Mouse (Mus musculus) embryonic facial prominence, embryonic 11.5 days (tissue): Measurements from ENCODE around the gene Myd88. TPM values are rescaled to one million over a fixed set of nuclear protein-coding genes. Genes with fewer than 3 reads are reported as not detected.
A peak's percentile ranks its signal among the peaks of the same experiment; 100 is the strongest.

Source experiments
- ATAC-seq: fragments of 200-750 bp; cut with Nextera tagmentation; replicated peaks from 2 replicates; pipeline ENCODE4 v1.8.0; 2017; ENCODE audit warnings: low read depth; ENCODE audit not compliant: insufficient number of reproducible peaks, low FRiP score, low TSS enrichment
- DNase-seq: peaks from one replicate; pipeline ENCODE4 v3.0.0-alpha.2; 2015; ENCODE audit warnings: low spot score
- H3K27ac ChIP-seq: fragments of 300-500 bp; sonication (generic); replicated peaks from 2 replicates; pipeline ENCODE4 v1.5.1; 2014; ENCODE audit warnings: mild to moderate bottlenecking, low read depth, low read length, control low read depth
- H3K27me3 ChIP-seq: fragments of 300-500 bp; sonication (generic); 2 replicates; pipeline ENCODE4 v1.6.1; 2014; ENCODE audit warnings: mild to moderate bottlenecking, low read length, moderate library complexity, mixed read lengths; ENCODE audit not compliant: control insufficient read depth, insufficient read depth
- H3K36me3 ChIP-seq: fragments of 300-500 bp; sonication (generic); replicated peaks from 2 replicates; pipeline ENCODE4 v1.6.1; 2014; ENCODE audit warnings: low read depth, mild to moderate bottlenecking, low read length, moderate library complexity, mixed read lengths; ENCODE audit not compliant: control insufficient read depth, insufficient read depth
- H3K4me1 ChIP-seq: fragments of 300-500 bp; sonication (generic); 2 replicates; pipeline ENCODE4 v1.6.1; 2014; ENCODE audit warnings: low read length, mixed read lengths; ENCODE audit not compliant: control insufficient read depth, insufficient read depth
- H3K4me2 ChIP-seq: fragments of 300-500 bp; sonication (generic); 2 replicates; pipeline ENCODE4 v1.6.1; 2014; ENCODE audit warnings: low read depth, mild to moderate bottlenecking, control low read depth, low read length, moderate library complexity
- H3K4me3 ChIP-seq: fragments of 300-500 bp; sonication (generic); 2 replicates; pipeline ENCODE4 v1.5.1; 2014; ENCODE audit warnings: low read depth, low read length, control low read depth
- H3K9ac ChIP-seq: fragments of 300-500 bp; sonication (generic); replicated peaks from 2 replicates; pipeline ENCODE4 v1.6.1; 2014; ENCODE audit warnings: mild to moderate bottlenecking, control low read depth, low read length
- H3K9me3 ChIP-seq: fragments of 300-500 bp; sonication (generic); replicated peaks from 2 replicates; pipeline ENCODE4 v1.6.1; 2016; ENCODE audit warnings: mild to moderate bottlenecking, low read length, inconsistent platforms, mixed read lengths; ENCODE audit not compliant: control insufficient read depth
- WGBS: fragments of 180-500 bp; shearing (Covaris S2); extraction: QIAGEN DNeasy Blood & Tissue Kit; methylation state at CpG from one replicate; pipeline ENCODE4 v1.1.7; 2014; 5-methylcytosine and 5-hydroxymethylcytosine counted together
- polyA plus RNA-seq: library from polyadenylated mRNA; unstranded; fragments of >200 nt; fragmentation: Nextera tagmentation; extraction: Ambion mirVana; gene quantifications from 2 replicates; pipeline ENCODE4 v1.2.1, GENCODE M21; 2014

Myd88 gene
- polyA plus RNA-seq, 1 experiment from 2014 or later, result 9.4 TPM

- 57% methylated on average over 7 of the region's 7 CpGs for WGBS
- peaks cover 4% of the 10 kb centered on the region for H3K4me1 ChIP-seq
- H3K9me3 ChIP-seq, result no peaks in the 10 kb centered on the region
- ATAC-seq (no peak), DNase-seq (no peak)
- peak overlapping the region; percentile 83 for H3K4me2 ChIP-seq
- peaks cover 2% of the 10 kb centered on the region; the same call in 1 of the 2 replicates for H3K27me3 ChIP-seq
- no peak overlapping the region for H3K27ac ChIP-seq
- peak overlapping the region; percentile 60 for H3K9ac ChIP-seq
- no peaks in the 10 kb centered on the region for H3K36me3 ChIP-seq
- peak overlapping the region; percentile 77; the same call in 1 of the 2 replicates for H3K4me3 ChIP-seq
Observed at GRCm38 (mm10) chr9:119339106-119339505, 2.1 kb downstream of the Myd88 start.

GRCm38 (mm10) chr9:119338350-119338749, 2.9 kb downstream of the Myd88 start:
- WGBS, result 91% methylated on average over 3 of the region's 3 CpGs
- no peak for DNase-seq
- Histone ChIP-seq H3K36me3 (no peaks in the 10 kb centered on the region), H3K9ac (no peak overlapping the region), H3K4me2 (no peak overlapping the region), H3K27ac (no peak overlapping the region), H3K4me1 (peaks cover 4% of the 10 kb centered on the region), H3K4me3 (no peak overlapping the region), H3K27me3 (peaks cover 2% of the 10 kb centered on the region; the same call in 1 of the 2 replicates), H3K9me3 (no peaks in the 10 kb centered on the region)
- no peak for ATAC-seq

GRCm38 (mm10) chr9:119337842-119338241, 3.4 kb downstream of the Myd88 start:
- 90% methylated on average over 14 of the region's 14 CpGs for WGBS
- no peak for DNase-seq
- Histone ChIP-seq H3K27me3 (peaks cover 2% of the 10 kb centered on the region; the same call in 1 of the 2 replicates), H3K36me3 (no peaks in the 10 kb centered on the region), H3K4me1 (peaks cover 4% of the 10 kb centered on the region), H3K4me3 (no peak overlapping the region), H3K4me2 (no peak overlapping the region), H3K27ac (no peak overlapping the region), H3K9me3 (no peaks in the 10 kb centered on the region), H3K9ac (no peak overlapping the region)
- no peak for ATAC-seq

GRCm38 (mm10) chr9:119335571-119335970, 5.6 kb downstream of the Myd88 start:
- Histone ChIP-seq H3K27ac (no peak overlapping the region), H3K9me3 (no peaks in the 10 kb centered on the region), H3K4me3 (no peak overlapping the region), H3K27me3 (peaks cover 2% of the 10 kb centered on the region; the same call in 1 of the 2 replicates), H3K36me3 (no peaks in the 10 kb centered on the region), H3K9ac (no peak overlapping the region), H3K4me1 (no peaks in the 10 kb centered on the region), H3K4me2 (no peak overlapping the region)
- no peak for DNase-seq
- no peak for ATAC-seq
- WGBS, result 89% methylated on average over 4 of the region's 4 CpGs

- DNase-seq (no peak), ATAC-seq (no peak)
- H3K4me2 ChIP-seq, result no peak overlapping the region
- 85% methylated on average over 2 of the region's 2 CpGs for WGBS
- H3K36me3 ChIP-seq, result no peaks in the 10 kb centered on the region
- H3K9ac ChIP-seq, result no peak overlapping the region
- no peaks in the 10 kb centered on the region for H3K9me3 ChIP-seq
- peaks cover 2% of the 10 kb centered on the region; the same call in 1 of the 2 replicates for H3K27me3 ChIP-seq
- no peak overlapping the region for H3K4me3 ChIP-seq
- no peak overlapping the region for H3K27ac ChIP-seq
- no peaks in the 10 kb centered on the region for H3K4me1 ChIP-seq
Observed at GRCm38 (mm10) chr9:119334834-119335233, 6.4 kb downstream of the Myd88 start.

GRCm38 (mm10) chr9:119334324-119334723, 6.9 kb downstream of the Myd88 start:
- WGBS, result 75% methylated on average over 10 of the region's 10 CpGs
- ATAC-seq, result no peak
- H3K27ac ChIP-seq, result no peak overlapping the region

GRCm38 (mm10) chr9:119330186-119330963, 10.8 kb downstream of the Myd88 start:
- Histone ChIP-seq H3K4me3 (no peak overlapping the region), H3K27ac (no peak overlapping the region), H3K4me2 (no peak overlapping the region), H3K9me3 (no peaks in the 10 kb centered on the region), H3K4me1 (no peaks in the 10 kb centered on the region), H3K27me3 (no peaks in the 10 kb centered on the region), H3K9ac (no peak overlapping the region), H3K36me3 (no peaks in the 10 kb centered on the region)
- ATAC-seq (peak; percentile 70; the same call in 1 of the 2 replicates), DNase-seq (no peak)
- WGBS, result 90% methylated on average over 15 of the region's 15 CpGs

More at GRCm38 (mm10) chr9:119334324-119334723, 6.9 kb downstream of the Myd88 start:
- H3K9me3 ChIP-seq, result no peaks in the 10 kb centered on the region
- H3K4me2 ChIP-seq, result no peak overlapping the region
- no peaks in the 10 kb centered on the region for H3K4me1 ChIP-seq
- no peak overlapping the region for H3K4me3 ChIP-seq
- H3K36me3 ChIP-seq, result no peaks in the 10 kb centered on the region
- H3K9ac ChIP-seq, result no peak overlapping the region
- no peak for DNase-seq
- H3K27me3 ChIP-seq, result peaks cover 2% of the 10 kb centered on the region; the same call in 1 of the 2 replicates

- Histone ChIP-seq H3K4me2 (no peak overlapping the region), H3K9me3 (no peaks in the 10 kb centered on the region), H3K4me1 (no peaks in the 10 kb centered on the region), H3K36me3 (no peaks in the 10 kb centered on the region), H3K4me3 (no peak overlapping the region), H3K27ac (no peak overlapping the region), H3K27me3 (no peaks in the 10 kb centered on the region), H3K9ac (no peak overlapping the region)
- no peak for ATAC-seq
- 87% methylated on average over 3 of the region's 3 CpGs for WGBS
- DNase-seq, result no peak
Observed at GRCm38 (mm10) chr9:119328488-119328887, 12.7 kb downstream of the Myd88 start.
